In genomic region chr13:74522481-74523237, GRCm38 (mm10) we compare ENCODE assay signal across 8 mouse cellular contexts. TPM values are rescaled to one million over a fixed set of nuclear protein-coding genes. Genes with fewer than 3 reads are reported as not detected.
A peak's percentile ranks its signal among the peaks of the same experiment; 100 is the strongest.
DNase-seq lines count a peak whose midpoint lies in the region; ATAC-seq and TF ChIP-seq lines count a peak whose summit lies in the region.

No protein-coding gene starts in this region.

- H3K36me3 ChIP-seq in heart, embryonic 12.5 days: no peaks in the 10 kb centered on the region
- H3K36me3 ChIP-seq in kidney, embryonic 16.5 days (ENCODE audit: insufficient read depth, low read length): no peaks in the 10 kb centered on the region
- no peaks in the 10 kb centered on the region for H3K36me3 ChIP-seq in liver, adult 2 months (ENCODE audit: control insufficient read depth, insufficient read depth, low read length)
- H3K36me3 ChIP-seq in splenic B cell, adult 2 months (ENCODE audit: control insufficient read depth, insufficient read depth, low read length, poor library complexity, severe bottlenecking): no peaks in the 10 kb centered on the region

- no peaks in the 10 kb centered on the region for H3K4me1 ChIP-seq in heart, embryonic 12.5 days (replicated peaks)
- H3K4me1 ChIP-seq in kidney, embryonic 16.5 days (ENCODE audit: insufficient read depth, low read length): 0 out of 2 replicates have a peak, but pooled peaks cover 4% of the 10 kb centered on the region
- H3K4me1 ChIP-seq in liver, adult 2 months (ENCODE audit: control insufficient read depth, insufficient read depth, low read length): peaks cover 5% of the 10 kb centered on the region

- peak; percentile 85 for DNase-seq in CD4-positive helper T cell, adult 2 months (ENCODE audit: low read depth, low spot score)
- peak; percentile 43 for DNase-seq in brain, embryonic 18.5 days (ENCODE audit: low read depth, low spot score)
- peak; percentile 94 for DNase-seq in liver, adult 2 months (ENCODE audit: extremely low read depth, low read depth, low spot score)
- peak; percentile 67 for DNase-seq in splenic B cell, adult 2 months (ENCODE audit: low read depth, low spot score)

- ATAC-seq in erythroid progenitor cell, adult 5-6 weeks (replicated peaks; ENCODE audit: low FRiP score, poor library complexity, severe bottlenecking): peak; percentile 84
- ATAC-seq in heart, embryonic 12.5 days (ENCODE audit: insufficient number of reproducible peaks, low FRiP score): peak; percentile 94
- ATAC-seq in kidney, embryonic 16.5 days (ENCODE audit: low FRiP score, low TSS enrichment): peak; percentile 99
- peak; percentile 95 for ATAC-seq in monocyte, adult 5-6 weeks (replicated peaks; ENCODE audit: insufficient number of reproducible peaks, low FRiP score, low TSS enrichment, poor library complexity, severe bottlenecking)

- TF ChIP-seq POLR2A in liver, adult 2 months (IDR thresholded peaks at IDR 0.05; ENCODE audit: extremely low read depth, insufficient read depth, low read length): peak; percentile 55; the same call in 1 of the 2 replicates

- H3K79me2 ChIP-seq in liver, adult 2 months (ENCODE audit: control insufficient read depth, insufficient read depth, low read length): no peaks in the 10 kb centered on the region; the same call in 1 of the 2 replicates

- H3K4me3 ChIP-seq in heart, embryonic 12.5 days: peak overlapping the region; percentile 67
- H3K4me3 ChIP-seq in kidney, embryonic 16.5 days (ENCODE audit: low read length): peak overlapping the region; percentile 54
- peak overlapping the region; percentile 12 for H3K4me3 ChIP-seq in liver, adult 2 months (ENCODE audit: insufficient read depth, low read depth, low read length)

- H3K27ac ChIP-seq in heart, embryonic 12.5 days (ENCODE audit: poor library complexity, severe bottlenecking): peak overlapping the region; percentile 96
- peak overlapping the region; percentile 92 for H3K27ac ChIP-seq in kidney, embryonic 16.5 days (ENCODE audit: low read length)
- peak overlapping the region; percentile 71 for H3K27ac ChIP-seq in liver, adult 2 months (replicated peaks; ENCODE audit: insufficient read depth, low read depth, low read length)

- H3K9me3 ChIP-seq in heart, embryonic 12.5 days (replicated peaks): no peaks in the 10 kb centered on the region
- H3K9me3 ChIP-seq in kidney, embryonic 16.5 days (ENCODE audit: low read length): no peaks in the 10 kb centered on the region

- WGBS in heart, embryonic 12.5 days: 2% methylated on average over 15 of the region's 15 CpGs
- WGBS in kidney, embryonic 16.5 days: 2% methylated on average over 15 of the region's 15 CpGs
- WGBS in liver, adult 2 months: under 1% methylated on average over 15 of the region's 15 CpGs

- peak overlapping the region; percentile 69 for H3K9ac ChIP-seq in heart, embryonic 12.5 days
- peak overlapping the region; percentile 66 for H3K9ac ChIP-seq in kidney, embryonic 16.5 days (replicated peaks; ENCODE audit: low read length)
- H3K9ac ChIP-seq in liver, adult 2 months (ENCODE audit: low read depth, low read length): peak overlapping the region; percentile 39

- no peaks in the 10 kb centered on the region for H3K27me3 ChIP-seq in heart, embryonic 12.5 days (replicated peaks)
- no peaks in the 10 kb centered on the region for H3K27me3 ChIP-seq in kidney, embryonic 16.5 days (ENCODE audit: insufficient read depth, low read length)
- H3K27me3 ChIP-seq in liver, adult 2 months (ENCODE audit: control insufficient read depth, insufficient read depth, low read length): no peaks in the 10 kb centered on the region
- no peaks in the 10 kb centered on the region for H3K27me3 ChIP-seq in splenic B cell, adult 2 months (ENCODE audit: control insufficient read depth, insufficient read depth, low read length, poor library complexity, severe bottlenecking)

- peak; percentile 15; the same call in 1 of the 2 replicates for TF ChIP-seq CTCF in liver, adult 2 months (IDR thresholded peaks at IDR 0.05; ENCODE audit: low read depth, low read length)

- peak overlapping the region; percentile 81 for H3K4me2 ChIP-seq in heart, embryonic 12.5 days
- H3K4me2 ChIP-seq in kidney, embryonic 16.5 days (replicated peaks; ENCODE audit: low read depth, low read length): peak overlapping the region; percentile 61

RNA-seq across cellular contexts. Expression of gene Zfp825, which starts 28.9 kb away (rescaled TPM):
- total RNA-seq in erythroid progenitor cell, adult 5-6 weeks (2015; ENCODE audit: low replicate concordance): 5.0 and 10.8 TPM in 2 replicates
- 5.1 and 10.5 TPM in 2 replicates for total RNA-seq in erythroid progenitor cell, adult 5-6 weeks (2017; ENCODE audit: low replicate concordance)
- 13.2 and 14.8 TPM in 2 replicates for polyA plus RNA-seq in heart, embryonic 12.5 days (2016; fragmentation: Nextera tagmentation; extraction: Ambion mirVana)
- polyA plus RNA-seq in kidney, embryonic 16.5 days (2015; fragmentation: Nextera tagmentation; extraction: Ambion mirVana): 25.7 and 27.4 TPM in 2 replicates
- total RNA-seq in liver, adult 2 months (2014; rRNA removed): 11.8 and 19.3 TPM in 2 replicates
- polyA plus RNA-seq in liver, adult 2 months (2012; rRNA removed): 2.2 and 2.8 TPM in 2 replicates
- total RNA-seq in monocyte, adult 5-6 weeks (2017): 6.8 to 14.9 TPM (median 14.5 TPM) in 3 replicates

Comparison
In these comparisons a context has a peak if more than half of its experiments do, and no peak if none do; other contexts are left out.
1. Peak in every context shown above with its lines: DNase-seq, ATAC-seq, H3K4me3 ChIP-seq and H3K27ac ChIP-seq.
2. DNase-seq: peak in every context shown above with its lines; median percentile 94 in liver, adult 2 months; 85 in CD4-positive helper T cell, adult 2 months; 67 in splenic B cell, adult 2 months; 43 in brain, embryonic 18.5 days.
3. H3K4me3 ChIP-seq: peak in every context shown above with its lines; median percentile 67 in heart, embryonic 12.5 days; 54 in kidney, embryonic 16.5 days; 12 in liver, adult 2 months.